Comparison of ENCODE assay signal across 8 mouse cellular contexts in genomic region chr3:154663976-154664581, GRCm38 (mm10). TPM values are rescaled to one million over a fixed set of nuclear protein-coding genes. Genes with fewer than 3 reads are reported as not detected.
DNase-seq lines count a peak whose midpoint lies in the region; ATAC-seq and TF ChIP-seq lines count a peak whose summit lies in the region.

No protein-coding gene starts in this region.

- no peak for ATAC-seq in liver, embryonic 11.5 days (replicated peaks; ENCODE audit: low FRiP score)
- ATAC-seq in liver, postnatal 0 days, result no peak
- ATAC-seq in heart, embryonic 16.5 days (replicated peaks; ENCODE audit: extremely low read depth, insufficient read depth, low FRiP score), result peak; percentile 75

- no peak for TF ChIP-seq EP300 in liver, postnatal 0 days (IDR thresholded peaks at IDR 0.05; ENCODE audit: low read depth)

- peaks cover 31% of the 10 kb centered on the region for H3K27me3 ChIP-seq in liver, embryonic 11.5 days (replicated peaks; ENCODE audit: control insufficient read depth, insufficient read depth, low read length)
- H3K27me3 ChIP-seq in liver, postnatal 0 days (ENCODE audit: insufficient read depth, low read length), result peaks cover 22% of the 10 kb centered on the region
- H3K27me3 ChIP-seq in heart, embryonic 16.5 days (ENCODE audit: control insufficient read depth, insufficient read depth, low read length), result peaks cover 28% of the 10 kb centered on the region

- no peak overlapping the region for H3K27ac ChIP-seq in liver, embryonic 11.5 days (ENCODE audit: low read depth, low read length)
- no peak overlapping the region for H3K27ac ChIP-seq in liver, postnatal 0 days (ENCODE audit: low read depth)
- H3K27ac ChIP-seq in heart, embryonic 16.5 days (ENCODE audit: low read length), result no peak overlapping the region

- WGBS in liver, embryonic 11.5 days, result 7% methylated on average over 25 of the region's 27 CpGs
- 9% methylated on average over 24 of the region's 27 CpGs for WGBS in liver, postnatal 0 days (ENCODE audit: insufficient replicate concordance)
- 4% methylated on average over 24 of the region's 27 CpGs for WGBS in heart, embryonic 16.5 days

- no peaks in the 10 kb centered on the region for H3K9me3 ChIP-seq in liver, embryonic 11.5 days (ENCODE audit: control insufficient read depth, low read length)
- H3K9me3 ChIP-seq in liver, postnatal 0 days (ENCODE audit: low read length), result no peaks in the 10 kb centered on the region
- H3K9me3 ChIP-seq in heart, embryonic 16.5 days (replicated peaks; ENCODE audit: control insufficient read depth, low read length), result no peaks in the 10 kb centered on the region

- peak overlapping the region; percentile 17; the same call in 1 of the 2 replicates for H3K4me3 ChIP-seq in liver, embryonic 11.5 days (ENCODE audit: low read depth, low read length)
- no peak overlapping the region for H3K4me3 ChIP-seq in liver, postnatal 0 days (ENCODE audit: low read depth, low read length)
- H3K4me3 ChIP-seq in heart, embryonic 16.5 days (ENCODE audit: low read length), result peak overlapping the region; percentile 46

- no peaks in the 10 kb centered on the region for H3K4me1 ChIP-seq in liver, embryonic 11.5 days (replicated peaks; ENCODE audit: control insufficient read depth, insufficient read depth, low read length)
- H3K4me1 ChIP-seq in liver, postnatal 0 days (ENCODE audit: insufficient read depth), result no peaks in the 10 kb centered on the region
- H3K4me1 ChIP-seq in heart, embryonic 16.5 days (ENCODE audit: control insufficient read depth, insufficient read depth, low read length), result no peaks in the 10 kb centered on the region

- TF ChIP-seq CTCF in liver, postnatal 0 days (IDR thresholded peaks at IDR 0.05; ENCODE audit: low read depth), result no peak

- H3K4me2 ChIP-seq in liver, embryonic 11.5 days, result peak overlapping the region; percentile 52
- no peak overlapping the region for H3K4me2 ChIP-seq in liver, postnatal 0 days (ENCODE audit: low read depth, low read length)
- H3K4me2 ChIP-seq in heart, embryonic 16.5 days (ENCODE audit: low read depth, low read length), result peak overlapping the region; percentile 78

- H3K36me3 ChIP-seq in liver, embryonic 11.5 days (ENCODE audit: control insufficient read depth, insufficient read depth, low read length), result no peaks in the 10 kb centered on the region
- H3K36me3 ChIP-seq in liver, postnatal 0 days (replicated peaks; ENCODE audit: insufficient read depth, low read length), result no peaks in the 10 kb centered on the region
- H3K36me3 ChIP-seq in heart, embryonic 16.5 days (ENCODE audit: control insufficient read depth, insufficient read depth), result no peaks in the 10 kb centered on the region

- no peak for DNase-seq in liver, embryonic 11.5 days (ENCODE audit: low spot score)
- DNase-seq in liver, postnatal 0 days, result no peak
- DNase-seq in embryo, embryonic 10 days (ENCODE audit: low spot score), result peak; percentile 35
- peak; percentile 71 for DNase-seq in layer of hippocampus, adult 11-12 months (ENCODE audit: low spot score)
- peak; percentile 8 for DNase-seq in lung, postnatal 36 days
- peak; percentile 68 to 76 for DNase-seq in right cerebral cortex, postnatal 36 days (ENCODE audit: low spot score in 2 of 2)
- DNase-seq in urinary bladder, adult 18-20 months (ENCODE audit: low spot score in 2 of 2), result no peak

- no peak overlapping the region for H3K9ac ChIP-seq in liver, embryonic 11.5 days (ENCODE audit: low read depth, low read length)
- H3K9ac ChIP-seq in liver, postnatal 0 days (replicated peaks), result no peak overlapping the region
- H3K9ac ChIP-seq in heart, embryonic 16.5 days (ENCODE audit: low read length), result peak overlapping the region; percentile 56; the same call in 1 of the 2 replicates

RNA-seq across cellular contexts. Expression of gene Erich3, which starts 0.4 kb away (rescaled TPM):
- polyA plus RNA-seq in liver, embryonic 11.5 days (2014; fragmentation: Nextera tagmentation; extraction: Ambion mirVana), result not detected in 2 replicates
- not detected in 2 replicates for polyA plus RNA-seq in liver, postnatal 0 days (2015; fragmentation: Nextera tagmentation; extraction: Ambion mirVana)
- 0.44 and 0.53 TPM in 2 replicates for polyA plus RNA-seq in heart, embryonic 16.5 days (2015; fragmentation: Nextera tagmentation; extraction: Ambion mirVana)

Comparison
In these comparisons a context has a peak if more than half of its experiments do, and no peak if none do; other contexts are left out.
1. DNase-seq: peak in embryo, embryonic 10 days (single experiment), layer of hippocampus, adult 11-12 months (single experiment), lung, postnatal 36 days (single experiment) and right cerebral cortex, postnatal 36 days (2 of 2); none in liver, embryonic 11.5 days (single experiment), liver, postnatal 0 days (single experiment) and urinary bladder, adult 18-20 months (0 of 2).